Mouse (Mus musculus) testis, adult 2 months (tissue): Measurements from ENCODE around the gene Prph. TPM values are rescaled to one million over a fixed set of nuclear protein-coding genes. Genes with fewer than 3 reads are reported as not detected.
A peak's percentile ranks its signal among the peaks of the same experiment; 100 is the strongest.
"Not testable (repeated sequence)": the region's sequence is repeated elsewhere in the genome, so short reads cannot be mapped to it uniquely, and the experiment has no call there.

Experiments
- H3K27ac ChIP-seq: fragments of 200-500 bp; 2 replicates; pipeline ENCODE4 v1.5.1; 2012; ENCODE audit warnings: low read depth, low read length; ENCODE audit not compliant: control insufficient read depth, insufficient read depth
- H3K27me3 ChIP-seq: fragments of 200-500 bp; 2 replicates; pipeline ENCODE4 v1.6.1; 2012; ENCODE audit warnings: mild to moderate bottlenecking, low read length, moderate library complexity; ENCODE audit not compliant: control insufficient read depth, insufficient read depth
- H3K36me3 ChIP-seq: fragments of 200-500 bp; 2 replicates; pipeline ENCODE4 v1.6.1; 2012; ENCODE audit warnings: mild to moderate bottlenecking, low read length; ENCODE audit not compliant: control insufficient read depth, insufficient read depth
- H3K4me1 ChIP-seq: fragments of 200-500 bp; 2 replicates; pipeline ENCODE4 v1.6.1; 2012; ENCODE audit warnings: low read length; ENCODE audit not compliant: control insufficient read depth, insufficient read depth
- H3K4me3 ChIP-seq: fragments of 200-500 bp; 2 replicates; pipeline ENCODE4 v1.5.1; 2012; ENCODE audit warnings: low read depth, mild to moderate bottlenecking, low read length, moderate library complexity, mixed read lengths; ENCODE audit not compliant: control insufficient read depth
- CTCF ChIP-seq: fragments of 200-500 bp; IDR thresholded peaks from 2 replicates; pipeline ENCODE4 v1.5.1; 2012; ENCODE audit warnings: low read depth, mild to moderate bottlenecking, inconsistent platforms, low read length, moderate library complexity; ENCODE audit not compliant: control insufficient read depth, insufficient read depth, insufficient replicate concordance
- POLR2A ChIP-seq: fragments of 200-500 bp; IDR thresholded peaks from 2 replicates; pipeline ENCODE4 v1.6.1; 2012; ENCODE audit warnings: low read depth, mild to moderate bottlenecking, inconsistent platforms, low read length, moderate library complexity; ENCODE audit not compliant: control insufficient read depth
- polyA plus RNA-seq: library from polyadenylated mRNA; depleted of rRNA; stranded (reverse); fragments of >200 nt; gene quantifications from 2 replicates; pipeline ENCODE4 v1.2.3, GENCODE M21; 2012

Prph gene
- polyA plus RNA-seq, 1 experiment: 0.36 TPM

DNA sequence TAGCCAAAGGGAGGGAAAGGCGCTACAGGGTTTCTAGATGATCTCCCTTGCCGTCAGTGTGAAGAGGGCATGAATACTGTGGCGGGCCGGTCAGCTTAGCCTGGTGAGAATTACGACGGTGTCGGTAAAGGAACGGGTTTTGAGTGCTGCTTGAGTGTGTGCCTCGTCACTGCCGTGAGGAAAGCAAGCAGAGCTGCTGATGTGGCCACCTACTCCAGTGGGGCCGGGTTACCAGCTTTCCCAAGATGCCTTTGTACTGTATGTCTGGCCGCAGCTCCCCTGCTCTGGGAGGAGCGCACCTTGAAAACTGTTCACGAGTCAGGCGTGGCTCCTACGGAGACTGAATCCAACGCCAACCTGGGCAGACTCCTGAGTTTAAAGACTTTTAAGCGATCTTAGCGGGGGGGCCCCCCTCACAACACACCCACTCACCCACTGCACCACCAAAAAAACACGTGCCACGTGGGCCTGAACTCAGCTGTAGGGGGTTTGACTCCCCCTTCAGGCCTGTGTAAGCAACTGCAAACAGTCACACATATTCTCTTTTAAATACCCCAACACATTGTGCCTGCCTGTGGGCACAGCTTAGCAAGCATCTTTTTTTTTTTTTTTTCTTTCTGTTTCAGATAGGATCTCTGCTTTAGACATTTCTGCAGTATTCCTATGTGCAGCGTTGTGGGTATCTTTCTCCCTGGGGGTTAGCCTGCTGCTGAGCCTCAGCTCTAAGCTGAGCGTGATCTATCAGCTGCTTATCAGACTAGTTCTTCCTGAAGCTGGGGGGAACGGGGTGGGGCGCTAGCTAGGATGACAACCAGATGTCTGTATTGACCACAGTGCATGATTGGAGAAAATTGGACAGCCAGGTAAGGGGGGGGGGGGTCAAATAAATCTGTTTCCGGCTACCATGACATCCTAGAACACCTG, 14.7 kb upstream of the Prph start:
- H3K27me3 ChIP-seq: no peaks in the 10 kb centered on the region
- no peak overlapping the region for H3K27ac ChIP-seq
- TF ChIP-seq CTCF (peak; percentile 42; the same call in 1 of the 2 replicates), POLR2A (no peak)
- H3K4me3 ChIP-seq: no peak overlapping the region; the same call in 1 of the 2 replicates
- H3K36me3 ChIP-seq: no peaks in the 10 kb centered on the region
- H3K4me1 ChIP-seq: peaks cover 8% of the 10 kb centered on the region

GRCm38 (mm10) chr15:99040920-99041856, 13.8 kb upstream of the Prph start:
- H3K4me1 ChIP-seq: peaks cover 8% of the 10 kb centered on the region
- H3K4me3 ChIP-seq: no peak overlapping the region
- TF ChIP-seq CTCF: no peak
- no peak for TF ChIP-seq POLR2A
- H3K27me3 ChIP-seq: no peaks in the 10 kb centered on the region
- no peaks in the 10 kb centered on the region for H3K36me3 ChIP-seq
- H3K27ac ChIP-seq: peak overlapping the region; percentile 64

DNA sequence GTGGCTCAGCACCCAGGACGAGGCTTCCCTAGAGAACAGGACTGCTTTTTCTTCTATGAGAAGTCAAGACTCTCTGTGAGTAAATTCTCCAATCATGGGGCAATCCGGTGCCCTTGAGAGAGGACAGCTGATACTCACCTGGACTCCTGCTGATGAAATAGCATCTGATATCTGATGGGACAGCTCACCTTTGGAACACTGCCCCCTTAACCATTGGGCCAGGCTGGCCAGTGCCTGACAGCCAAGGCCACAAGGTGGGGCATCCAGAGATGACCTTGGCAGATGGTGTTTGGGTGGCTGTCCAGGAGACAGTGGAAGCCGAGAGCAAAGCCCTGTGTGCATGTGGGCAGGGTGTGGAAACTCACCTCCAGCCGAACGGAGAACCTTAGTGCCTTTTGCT, 12.6 kb upstream of the Prph start:
- Histone ChIP-seq H3K27me3 (no peaks in the 10 kb centered on the region), H3K4me1 (peaks cover 8% of the 10 kb centered on the region), H3K27ac (no peak overlapping the region), H3K4me3 (no peak overlapping the region), H3K36me3 (no peaks in the 10 kb centered on the region)
- TF ChIP-seq POLR2A (no peak), CTCF (no peak)

DNA sequence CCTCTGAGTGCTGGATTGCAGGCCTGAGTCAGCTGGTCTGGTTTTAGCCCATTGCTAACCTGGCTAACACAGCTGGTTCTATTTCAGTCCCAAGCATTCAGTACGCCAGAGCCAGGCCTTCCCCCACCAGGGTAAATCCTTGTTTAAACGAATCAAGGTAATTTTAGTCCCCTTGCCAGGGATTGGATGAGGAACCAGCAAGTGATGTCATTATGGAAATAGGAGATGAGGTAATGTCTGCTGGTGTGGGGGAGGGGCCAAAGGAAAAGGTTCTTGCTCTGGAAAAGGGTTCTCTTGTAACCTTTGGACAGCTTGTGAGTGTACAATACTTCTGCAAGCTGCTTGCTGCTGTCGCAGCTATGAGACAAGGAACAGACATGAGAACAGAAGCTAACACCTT, 10.1 kb upstream of the Prph start:
- no peak overlapping the region for H3K27ac ChIP-seq
- no peak for TF ChIP-seq CTCF
- TF ChIP-seq POLR2A: no peak
- no peaks in the 10 kb centered on the region for H3K36me3 ChIP-seq
- H3K27me3 ChIP-seq: no peaks in the 10 kb centered on the region
- peaks cover 7% of the 10 kb centered on the region for H3K4me1 ChIP-seq
- H3K4me3 ChIP-seq: no peak overlapping the region

GRCm38 (mm10) chr15:99045734-99046133, 9.2 kb upstream of the Prph start:
- not testable (repeated sequence) for H3K4me3 ChIP-seq, H3K4me1 ChIP-seq, H3K27ac ChIP-seq, H3K36me3 ChIP-seq, H3K27me3 ChIP-seq

DNA sequence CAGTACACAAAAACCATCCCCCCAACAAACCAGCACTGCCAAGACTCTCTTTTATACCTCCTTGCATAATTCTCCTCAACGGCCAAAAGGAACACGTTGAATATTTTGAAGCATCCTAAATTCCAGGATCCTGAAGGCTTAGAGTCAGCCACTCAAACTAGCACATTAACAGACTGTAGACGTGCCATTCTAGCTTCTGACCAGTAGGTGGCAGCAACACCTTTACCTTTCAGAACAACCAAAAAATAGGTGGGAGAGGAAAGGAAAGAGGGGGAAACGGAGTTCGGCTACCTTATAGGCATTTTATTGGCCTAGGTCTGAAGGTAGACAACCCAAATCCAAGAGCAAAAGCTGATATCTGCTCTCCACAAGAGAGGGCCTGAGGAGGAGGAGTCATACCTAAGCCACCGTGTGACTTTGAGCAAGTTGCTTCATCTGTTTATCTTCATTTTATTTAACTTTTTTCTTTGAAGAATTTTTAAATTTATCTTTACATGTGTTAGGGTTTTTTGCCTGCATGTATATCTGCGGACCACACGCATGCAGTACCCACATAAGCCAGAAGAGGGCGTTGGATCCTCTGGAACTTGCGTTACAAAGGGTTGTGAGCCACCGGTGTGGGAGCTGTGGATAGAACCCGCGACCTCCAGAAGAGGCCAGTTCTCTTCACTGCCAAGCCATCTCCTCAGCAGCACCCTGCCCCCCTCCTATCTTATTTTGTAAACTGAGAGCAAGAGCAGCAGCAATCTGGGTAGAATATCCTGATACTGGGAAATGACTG, 5.3 kb upstream of the Prph start:
- TF ChIP-seq CTCF (peak; percentile 78; the same call in 1 of the 2 replicates), POLR2A (no peak)
- no peak overlapping the region for H3K4me3 ChIP-seq
- no peaks in the 10 kb centered on the region for H3K4me1 ChIP-seq
- no peak overlapping the region for H3K27ac ChIP-seq
- H3K36me3 ChIP-seq: no peaks in the 10 kb centered on the region
- H3K27me3 ChIP-seq: no peaks in the 10 kb centered on the region

GRCm38 (mm10) chr15:99053373-99053772, 1.6 kb upstream of the Prph start:
- TF ChIP-seq CTCF (no peak), POLR2A (no peak)
- no peaks in the 10 kb centered on the region; the same call in none of the 2 replicates for H3K27me3 ChIP-seq
- H3K27ac ChIP-seq: no peak overlapping the region
- peaks cover 18% of the 10 kb centered on the region for H3K4me1 ChIP-seq
- H3K36me3 ChIP-seq: no peaks in the 10 kb centered on the region
- no peak overlapping the region for H3K4me3 ChIP-seq
